ENCODE assay signal across 13 mouse cellular contexts in genomic region chr4:56892501-56893115, GRCm38 (mm10). TPM values are rescaled to one million over a fixed set of nuclear protein-coding genes. Genes with fewer than 3 reads are reported as not detected.
DNase-seq lines count a peak whose midpoint lies in the region; ATAC-seq and TF ChIP-seq lines count a peak whose summit lies in the region.
"Had no signal": no experiment of that assay in that cellular context is flagged by ENCODE, and none has a peak within 500 bp of the region (broad histone marks: within the 10 kb centered on the region; RNA-seq: fewer than 3 reads in every experiment).

No protein-coding gene starts in this region.

- H3K9ac ChIP-seq in heart, postnatal 0 days (replicated peaks; ENCODE audit: low read depth, low read length): no peak overlapping the region
- no peak overlapping the region for H3K9ac ChIP-seq in kidney, embryonic 15.5 days
- H3K9ac ChIP-seq: hindbrain, embryonic 12.5 days had no signal

- peak overlapping the region; percentile 40 for H3K27ac ChIP-seq in heart, postnatal 0 days (ENCODE audit: low read depth)
- H3K27ac ChIP-seq in kidney, embryonic 15.5 days: no peak overlapping the region
- H3K27ac ChIP-seq: hindbrain, embryonic 12.5 days had no signal

- TF ChIP-seq EP300 in heart, postnatal 0 days (IDR thresholded peaks at IDR 0.05; ENCODE audit: low read depth): no peak

- no peak for TF ChIP-seq CTCF in heart, postnatal 0 days (IDR thresholded peaks at IDR 0.05; ENCODE audit: low read depth)

- WGBS in heart, postnatal 0 days: 58% methylated on average over 6 of the region's 6 CpGs
- 89% methylated on average over 6 of the region's 6 CpGs for WGBS in kidney, embryonic 15.5 days

- H3K4me3 ChIP-seq in heart, postnatal 0 days (ENCODE audit: low read depth, low read length): no peak overlapping the region
- H3K4me3 ChIP-seq in megakaryocyte, embryonic 14.5 days (replicated peaks): peak overlapping the region; percentile 86
- H3K4me3 ChIP-seq in kidney, embryonic 15.5 days (replicated peaks): no peak overlapping the region
- H3K4me3 ChIP-seq: hindbrain, embryonic 12.5 days had no signal

- DNase-seq in heart, postnatal 0 days (ENCODE audit: low spot score): no peak
- DNase-seq in heart, postnatal 4 days: no peak
- peak; percentile 14 for DNase-seq in CD4-positive helper T cell, adult 2 months (ENCODE audit: low read depth, low spot score)
- no peak for DNase-seq in adrenal gland, postnatal 10 days
- DNase-seq: gastrocnemius, postnatal 10 days; lung, adult 18-20 months; midbrain, embryonic 14.5 days; right cerebral cortex, postnatal 14 days had no signal

- no peaks in the 10 kb centered on the region for H3K27me3 ChIP-seq in heart, postnatal 0 days (ENCODE audit: control insufficient read depth, insufficient read depth, low read length)
- H3K27me3 ChIP-seq in megakaryocyte, embryonic 14.5 days (replicated peaks): no peaks in the 10 kb centered on the region
- no peaks in the 10 kb centered on the region for H3K27me3 ChIP-seq in kidney, embryonic 15.5 days
- H3K27me3 ChIP-seq: hindbrain, embryonic 12.5 days had no signal

- ATAC-seq in heart, postnatal 0 days (ENCODE audit: insufficient read depth, low read depth): no peak
- peak; percentile 93 for ATAC-seq in common myeloid progenitor, adult 5-6 weeks (replicated peaks; ENCODE audit: low read depth, poor library complexity, severe bottlenecking)
- no peak for ATAC-seq in kidney, embryonic 15.5 days (replicated peaks; ENCODE audit: low FRiP score)
- ATAC-seq: activated CD4-positive, CD25-positive, alpha-beta regulatory T cell, adult 4 months had no signal

- no peak overlapping the region for H3K4me2 ChIP-seq in heart, postnatal 0 days (ENCODE audit: low read depth, low read length)
- no peak overlapping the region for H3K4me2 ChIP-seq in kidney, embryonic 15.5 days
- H3K4me2 ChIP-seq: hindbrain, embryonic 12.5 days had no signal

- H3K4me1 ChIP-seq in heart, postnatal 0 days (ENCODE audit: control insufficient read depth, insufficient read depth): peaks cover 14% of the 10 kb centered on the region
- H3K4me1 ChIP-seq in megakaryocyte, embryonic 14.5 days: peaks cover 69% of the 10 kb centered on the region
- H3K4me1 ChIP-seq in kidney, embryonic 15.5 days: no peaks in the 10 kb centered on the region
- H3K4me1 ChIP-seq: hindbrain, embryonic 12.5 days had no signal

- H3K36me3 ChIP-seq in heart, postnatal 0 days (replicated peaks; ENCODE audit: control insufficient read depth, insufficient read depth, low read length): peaks cover 39% of the 10 kb centered on the region
- H3K36me3 ChIP-seq in megakaryocyte, embryonic 14.5 days (replicated peaks; ENCODE audit: low read length): peaks cover 53% of the 10 kb centered on the region
- H3K36me3 ChIP-seq in kidney, embryonic 15.5 days: peaks cover 70% of the 10 kb centered on the region

- no peaks in the 10 kb centered on the region for H3K9me3 ChIP-seq in heart, postnatal 0 days (replicated peaks; ENCODE audit: control insufficient read depth, low read length)
- no peaks in the 10 kb centered on the region for H3K9me3 ChIP-seq in megakaryocyte, embryonic 14.5 days
- no peaks in the 10 kb centered on the region for H3K9me3 ChIP-seq in kidney, embryonic 15.5 days (replicated peaks)
- H3K9me3 ChIP-seq: hindbrain, embryonic 12.5 days had no signal

RNA-seq across cellular contexts. Expression of gene Ctnnal1, which starts 27.6 kb away (rescaled TPM):
- total RNA-seq in heart, postnatal 0 days (2014; rRNA removed; ENCODE audit: low replicate concordance): 27.9 and 34.3 TPM in 2 replicates
- polyA plus RNA-seq in heart, postnatal 0 days (2015; fragmentation: Nextera tagmentation; extraction: Ambion mirVana): 34.4 and 35.5 TPM in 2 replicates
- total RNA-seq in heart, postnatal 4 days (2021): 10 to 100 TPM; 34.0 to 35.7 TPM
- 7.7 and 12.1 TPM in 2 replicates for total RNA-seq in common myeloid progenitor, adult 5-6 weeks (2017)
- polyA plus RNA-seq in megakaryocyte, embryonic 14.5 days (2012; ENCODE audit: insufficient read depth, low replicate concordance): 9.0 and 19.4 TPM in 2 replicates
- 10 to 100 TPM; 17.0 to 18.6 TPM for total RNA-seq in adrenal gland, postnatal 10 days (2021)
- 39.5 and 41.9 TPM in 2 replicates for polyA plus RNA-seq in kidney, embryonic 15.5 days (2015; fragmentation: Nextera tagmentation; extraction: Ambion mirVana)

RNA-seq across cellular contexts. Expression of gene Tmem245, which starts 54.6 kb away (rescaled TPM):
- 68.4 and 82.4 TPM in 2 replicates for total RNA-seq in heart, postnatal 0 days (2014; rRNA removed; ENCODE audit: low replicate concordance)
- 21.1 and 23.7 TPM in 2 replicates for polyA plus RNA-seq in heart, postnatal 0 days (2015; fragmentation: Nextera tagmentation; extraction: Ambion mirVana)
- 10 to 100 TPM; 68.3 to 71.7 TPM for total RNA-seq in heart, postnatal 4 days (2021)
- total RNA-seq in common myeloid progenitor, adult 5-6 weeks (2017): 10.7 and 12.1 TPM in 2 replicates
- 0.13 and 0.45 TPM in 2 replicates for polyA plus RNA-seq in megakaryocyte, embryonic 14.5 days (2012; ENCODE audit: insufficient read depth, low replicate concordance)
- 10 to 100 TPM; 33.4 to 45.3 TPM for total RNA-seq in adrenal gland, postnatal 10 days (2021)
- 10.5 and 11.8 TPM in 2 replicates for polyA plus RNA-seq in kidney, embryonic 15.5 days (2015; fragmentation: Nextera tagmentation; extraction: Ambion mirVana)
